Mouse (Mus musculus) lung, embryonic 15.5 days (tissue): ENCODE data around the gene Gtf2ird1. TPM values are rescaled to one million over a fixed set of nuclear protein-coding genes. Genes with fewer than 3 reads are reported as not detected.

Source experiments
- ATAC-seq: fragments of 200-750 bp; cut with Nextera tagmentation; 2 replicates; pipeline ENCODE4 v1.8.0; 2017; ENCODE audit warnings: moderate number of reproducible peaks, borderline replicate concordance; ENCODE audit not compliant: low FRiP score, low TSS enrichment; ENCODE audit errors: extremely low read depth
- H3K27ac ChIP-seq: fragments of 300-500 bp; sonication (generic); 2 replicates; pipeline ENCODE4 v1.5.1; 2015; ENCODE audit warnings: moderate library complexity, mild to moderate bottlenecking, inconsistent platforms
- H3K27me3 ChIP-seq: fragments of 300-500 bp; sonication (generic); 2 replicates; pipeline ENCODE4 v1.6.1; 2015; ENCODE audit warnings: inconsistent platforms
- H3K36me3 ChIP-seq: fragments of 300-500 bp; sonication (generic); 2 replicates; pipeline ENCODE4 v1.6.1; 2015; ENCODE audit warnings: inconsistent platforms
- H3K4me1 ChIP-seq: fragments of 300-500 bp; sonication (generic); 2 replicates; pipeline ENCODE4 v1.6.1; 2015; ENCODE audit warnings: inconsistent platforms
- H3K4me2 ChIP-seq: fragments of 300-500 bp; sonication (generic); 2 replicates; pipeline ENCODE4 v1.6.1; 2015; ENCODE audit warnings: inconsistent platforms, mild to moderate bottlenecking, moderate library complexity
- H3K4me3 ChIP-seq: fragments of 300-500 bp; sonication (generic); 2 replicates; pipeline ENCODE4 v1.5.1; 2015; ENCODE audit warnings: mild to moderate bottlenecking, inconsistent platforms
- H3K9ac ChIP-seq: fragments of 300-500 bp; sonication (generic); 2 replicates; pipeline ENCODE4 v1.6.1; 2015; ENCODE audit warnings: inconsistent platforms
- H3K9me3 ChIP-seq: fragments of 300-500 bp; sonication (generic); 2 replicates; pipeline ENCODE4 v1.6.1; 2016; ENCODE audit warnings: inconsistent platforms
- WGBS: fragments of 180-500 bp; shearing (Covaris S2); methylation state at CpG from one replicate; pipeline ENCODE4 v1.1.7; 2015; 5-methylcytosine and 5-hydroxymethylcytosine counted together
- polyA plus RNA-seq: library from polyadenylated mRNA; unstranded; fragments of >200 nt; fragmentation: Nextera tagmentation; extraction: Ambion mirVana; gene quantifications from 2 replicates; pipeline ENCODE4 v1.2.1, GENCODE M21; 2015

Gene Gtf2ird1
- polyA plus RNA-seq, result 75.2 and 78.0 TPM in 2 replicates

- Histone ChIP-seq H3K4me2 (peak within 1 kb of the TSS; percentile 81), H3K9ac (peak within 1 kb of the TSS; percentile 80), H3K36me3 (peaks cover 8% of the 10 kb centered on the region; the same call in 1 of the 2 replicates), H3K9me3 (no peaks in the 10 kb centered on the region), H3K4me1 (peaks cover 27% of the 10 kb centered on the region), H3K27ac (peak within 1 kb of the TSS; percentile 90), H3K4me3 (peak within 1 kb of the TSS; percentile 70), H3K27me3 (no peaks in the 10 kb centered on the region)
- ATAC-seq, result peak; percentile 81
- under 1% methylated on average over 35 of the region's 44 CpGs for WGBS
These were observed at the start of gene Gtf2ird1 for GRCm38 (mm10) chr5:134456503-134456962. Gene Gtf2ird1 (minus strand): TSS chr5:134456716.

DNA sequence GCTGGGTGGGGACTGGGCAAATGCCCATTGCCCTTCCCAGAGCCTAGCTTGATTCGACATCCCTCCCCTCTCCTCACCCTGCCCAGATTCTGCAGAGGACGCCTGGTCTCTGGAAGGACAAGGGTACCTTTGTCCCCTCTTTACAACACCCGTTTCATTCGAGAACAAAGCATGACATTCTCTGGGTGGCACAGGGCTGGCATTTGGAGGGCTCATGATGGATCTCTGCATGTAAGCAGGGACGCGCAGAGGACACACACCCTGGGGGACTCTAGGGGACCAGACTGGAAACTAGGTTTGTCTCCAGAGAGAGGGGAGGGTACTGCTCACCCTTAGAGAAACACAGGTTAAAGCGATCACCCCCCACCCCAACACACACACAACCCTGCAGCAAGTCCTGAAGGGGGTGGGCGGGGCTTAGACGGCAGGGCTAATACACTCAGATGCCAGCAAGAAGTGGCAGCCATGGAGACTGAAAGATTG, 49.3 kb upstream of the Gtf2ird1 start:
- H3K4me1 ChIP-seq, result no peaks in the 10 kb centered on the region; the same call in 1 of the 2 replicates
- peaks cover 44% of the 10 kb centered on the region for H3K36me3 ChIP-seq
- H3K27me3 ChIP-seq, result no peaks in the 10 kb centered on the region
- no peak overlapping the region for H3K9ac ChIP-seq
- H3K4me3 ChIP-seq, result no peak overlapping the region
- H3K4me2 ChIP-seq, result no peak overlapping the region
- no peaks in the 10 kb centered on the region for H3K9me3 ChIP-seq
- 76% methylated on average over 9 of the region's 9 CpGs for WGBS
- no peak for ATAC-seq
- H3K27ac ChIP-seq, result no peak overlapping the region

DNA sequence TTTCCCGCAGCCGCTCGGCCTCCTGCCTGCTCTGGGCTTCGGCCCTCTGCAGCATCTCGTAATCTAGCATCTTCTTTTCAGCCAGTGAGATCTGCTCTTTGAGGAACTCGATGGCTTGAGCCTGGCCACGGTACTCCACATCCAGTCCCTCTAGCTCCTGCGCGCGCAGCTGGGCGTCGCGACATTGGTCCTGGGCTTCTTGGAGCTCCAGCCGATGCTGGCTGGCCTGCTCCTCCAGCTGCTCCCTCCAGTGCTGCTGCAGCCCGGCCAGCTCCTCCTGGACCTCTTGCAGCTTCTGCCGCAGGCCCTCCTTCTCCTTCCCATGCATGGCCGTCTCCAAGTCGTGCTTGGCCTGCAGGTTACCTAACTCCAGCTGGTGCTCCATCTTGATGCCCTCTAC, 46.1 kb upstream of the Gtf2ird1 start:
- no peak overlapping the region for H3K27ac ChIP-seq
- no peak overlapping the region for H3K4me2 ChIP-seq
- 89% methylated on average over 18 of the region's 18 CpGs for whole genome bisulfite sequencing
- no peak overlapping the region for H3K4me3 ChIP-seq
- H3K36me3 ChIP-seq, result peaks cover 33% of the 10 kb centered on the region
- ATAC-seq, result no peak
- no peaks in the 10 kb centered on the region for H3K27me3 ChIP-seq
- H3K9me3 ChIP-seq, result no peaks in the 10 kb centered on the region
- H3K9ac ChIP-seq, result no peak overlapping the region
- H3K4me1 ChIP-seq, result no peaks in the 10 kb centered on the region; the same call in 1 of the 2 replicates

- 83% methylated on average over 9 of the region's 9 CpGs for WGBS
These were observed 44.9 kb upstream of the Gtf2ird1 start for GRCm38 (mm10) chr5:134501453-134501852.

DNA sequence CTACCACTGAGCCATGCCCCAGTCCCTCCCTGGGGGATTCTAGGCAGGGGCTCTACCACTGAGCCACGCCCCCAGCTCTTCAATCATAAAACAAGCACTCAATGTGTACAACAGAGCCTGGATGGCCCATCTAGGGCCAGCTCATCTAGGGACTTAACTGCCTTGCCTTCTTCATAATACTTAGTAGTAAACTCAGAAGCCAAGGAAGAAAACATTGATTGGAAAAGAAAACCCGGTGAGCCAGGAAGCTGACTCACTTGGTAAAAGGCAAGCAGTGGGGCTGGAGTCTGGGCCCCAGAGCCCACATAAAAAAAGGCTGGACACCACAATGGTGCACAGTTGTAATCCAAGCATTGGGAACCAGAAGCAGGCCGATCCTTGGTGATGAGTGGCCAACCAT, 44.2 kb upstream of the Gtf2ird1 start:
- no peak for ATAC-seq
- H3K4me2 ChIP-seq, result no peak overlapping the region
- no peak overlapping the region for H3K9ac ChIP-seq
- no peaks in the 10 kb centered on the region for H3K27me3 ChIP-seq
- no peaks in the 10 kb centered on the region for H3K9me3 ChIP-seq
- no peak overlapping the region for H3K4me3 ChIP-seq
- no peaks in the 10 kb centered on the region for H3K4me1 ChIP-seq
- peaks cover 39% of the 10 kb centered on the region for H3K36me3 ChIP-seq
- 90% methylated on average over 3 of the region's 3 CpGs for WGBS
- H3K27ac ChIP-seq, result no peak overlapping the region

More at GRCm38 (mm10) chr5:134501453-134501852, 44.9 kb upstream of the Gtf2ird1 start:
- H3K27ac ChIP-seq, result no peak overlapping the region
- no peaks in the 10 kb centered on the region for H3K9me3 ChIP-seq
- no peak for ATAC-seq
- H3K4me3 ChIP-seq, result no peak overlapping the region
- no peaks in the 10 kb centered on the region for H3K27me3 ChIP-seq
- no peaks in the 10 kb centered on the region for H3K4me1 ChIP-seq
- no peak overlapping the region for H3K4me2 ChIP-seq
- H3K9ac ChIP-seq, result no peak overlapping the region
- H3K36me3 ChIP-seq, result peaks cover 36% of the 10 kb centered on the region

- 63% methylated on average over 4 of the region's 4 CpGs for WGBS
- no peak overlapping the region for H3K27ac ChIP-seq
- no peaks in the 10 kb centered on the region for H3K4me1 ChIP-seq
- H3K36me3 ChIP-seq, result peaks cover 39% of the 10 kb centered on the region
- H3K9ac ChIP-seq, result no peak overlapping the region
- no peak overlapping the region for H3K4me2 ChIP-seq
- H3K4me3 ChIP-seq, result no peak overlapping the region
- no peaks in the 10 kb centered on the region for H3K27me3 ChIP-seq
- 0 out of 2 replicates have a peak, but pooled peaks have one; percentile 5 for ATAC-seq
- no peaks in the 10 kb centered on the region for H3K9me3 ChIP-seq
These were observed 43.5 kb upstream of the Gtf2ird1 start for GRCm38 (mm10) chr5:134500062-134500461.

DNA sequence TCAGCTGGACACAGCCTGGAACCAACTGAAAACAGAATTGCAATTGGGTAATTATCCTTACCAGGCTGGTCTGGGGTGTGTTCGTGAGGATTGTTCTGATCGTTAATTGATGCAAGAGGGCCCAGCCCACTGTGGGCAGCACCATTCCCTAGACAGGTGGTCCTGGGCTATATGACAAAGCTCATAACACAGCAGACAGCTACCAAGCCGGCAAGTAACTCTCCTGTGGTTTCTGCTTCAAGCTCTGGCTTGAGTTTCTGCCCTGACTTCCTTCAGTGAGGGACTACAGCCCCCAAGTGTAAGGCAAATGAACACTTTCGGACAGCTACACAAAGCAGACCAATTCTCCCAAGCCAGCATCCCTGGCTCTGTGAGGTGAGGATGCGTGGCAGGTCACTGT, 40.5 kb upstream of the Gtf2ird1 start:
- Histone ChIP-seq H3K4me1 (peaks cover 3% of the 10 kb centered on the region), H3K27me3 (no peaks in the 10 kb centered on the region), H3K4me3 (no peak overlapping the region), H3K9me3 (no peaks in the 10 kb centered on the region), H3K4me2 (no peak overlapping the region), H3K9ac (no peak overlapping the region), H3K27ac (no peak overlapping the region), H3K36me3 (peaks cover 33% of the 10 kb centered on the region)
- ATAC-seq, result no peak
- WGBS, result 95% methylated on average over 5 of the region's 5 CpGs

DNA sequence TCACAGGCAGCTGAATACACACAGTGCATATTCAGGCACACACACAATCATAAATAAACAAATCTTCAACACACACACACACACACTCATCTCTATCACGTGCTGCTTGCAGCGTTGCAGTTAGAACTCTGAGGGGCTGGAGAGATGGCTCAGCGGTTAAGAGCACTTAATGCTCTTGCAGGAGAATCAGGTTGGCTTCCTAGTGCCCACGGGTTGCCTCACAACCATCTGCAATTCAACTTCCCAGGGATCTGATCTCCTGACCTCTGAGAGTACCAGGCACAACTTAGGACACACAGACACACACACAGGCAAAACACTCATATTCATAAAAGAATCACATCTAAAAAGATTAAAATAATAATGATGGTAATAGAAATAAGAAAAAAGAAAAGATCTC, 39.3 kb upstream of the Gtf2ird1 start:
- H3K27me3 ChIP-seq, result no peaks in the 10 kb centered on the region
- no peaks in the 10 kb centered on the region for H3K9me3 ChIP-seq
- H3K36me3 ChIP-seq, result peaks cover 28% of the 10 kb centered on the region
- peaks cover 5% of the 10 kb centered on the region for H3K4me1 ChIP-seq
- ATAC-seq, result no peak
- H3K4me3 ChIP-seq, result no peak overlapping the region
- 50% methylated on average over 4 of the region's 4 CpGs for WGBS
- H3K9ac ChIP-seq, result no peak overlapping the region
- H3K27ac ChIP-seq, result no peak overlapping the region
- no peak overlapping the region for H3K4me2 ChIP-seq

- Histone ChIP-seq H3K4me2 (no peak overlapping the region), H3K27ac (no peak overlapping the region), H3K9ac (no peak overlapping the region), H3K4me3 (no peak overlapping the region), H3K9me3 (no peaks in the 10 kb centered on the region), H3K4me1 (peaks cover 10% of the 10 kb centered on the region), H3K36me3 (peaks cover 36% of the 10 kb centered on the region), H3K27me3 (no peaks in the 10 kb centered on the region)
- ATAC-seq, result no peak
- 55% methylated on average over 11 of the region's 11 CpGs for WGBS
These were observed 37.6 kb upstream of the Gtf2ird1 start for GRCm38 (mm10) chr5:134494142-134494541.

- peaks cover 10% of the 10 kb centered on the region for H3K4me1 ChIP-seq
- no peak overlapping the region for H3K27ac ChIP-seq
- no peaks in the 10 kb centered on the region for H3K27me3 ChIP-seq
- no peak overlapping the region for H3K4me3 ChIP-seq
- 99% methylated on average over 4 of the region's 4 CpGs for WGBS
- H3K9me3 ChIP-seq, result no peaks in the 10 kb centered on the region
- ATAC-seq, result no peak
- no peak overlapping the region for H3K4me2 ChIP-seq
- H3K36me3 ChIP-seq, result peaks cover 34% of the 10 kb centered on the region
- H3K9ac ChIP-seq, result no peak overlapping the region
These were observed 36.4 kb upstream of the Gtf2ird1 start for GRCm38 (mm10) chr5:134492956-134493355.

GRCm38 (mm10) chr5:134491712-134492417, 35.3 kb upstream of the Gtf2ird1 start:
- H3K4me3 ChIP-seq, result no peak overlapping the region
- H3K27ac ChIP-seq, result peak overlapping the region; percentile 79
- no peak overlapping the region for H3K4me2 ChIP-seq
- ATAC-seq, result peak; percentile 31
- WGBS, result 23% methylated on average over 18 of the region's 18 CpGs
- H3K9me3 ChIP-seq, result no peaks in the 10 kb centered on the region
- H3K36me3 ChIP-seq, result peaks cover 29% of the 10 kb centered on the region
- H3K9ac ChIP-seq, result 0 out of 2 replicates have a peak overlapping the region, but pooled peaks have one; percentile 25
- H3K27me3 ChIP-seq, result no peaks in the 10 kb centered on the region
- peaks cover 10% of the 10 kb centered on the region for H3K4me1 ChIP-seq

GRCm38 (mm10) chr5:134491206-134491605, 34.7 kb upstream of the Gtf2ird1 start:
- no peak overlapping the region for H3K4me3 ChIP-seq
- WGBS, result 82% methylated on average over 2 of the region's 2 CpGs
- peak overlapping the region; percentile 44; the same call in 1 of the 2 replicates for H3K27ac ChIP-seq
- no peak overlapping the region for H3K9ac ChIP-seq
- H3K36me3 ChIP-seq, result peaks cover 25% of the 10 kb centered on the region
- H3K9me3 ChIP-seq, result no peaks in the 10 kb centered on the region
- no peak overlapping the region for H3K4me2 ChIP-seq
- no peaks in the 10 kb centered on the region for H3K27me3 ChIP-seq
- H3K4me1 ChIP-seq, result peaks cover 10% of the 10 kb centered on the region
- no peak for ATAC-seq
